17 mouse cellular contexts compared by ENCODE assay signal in the genomic region with DNA sequence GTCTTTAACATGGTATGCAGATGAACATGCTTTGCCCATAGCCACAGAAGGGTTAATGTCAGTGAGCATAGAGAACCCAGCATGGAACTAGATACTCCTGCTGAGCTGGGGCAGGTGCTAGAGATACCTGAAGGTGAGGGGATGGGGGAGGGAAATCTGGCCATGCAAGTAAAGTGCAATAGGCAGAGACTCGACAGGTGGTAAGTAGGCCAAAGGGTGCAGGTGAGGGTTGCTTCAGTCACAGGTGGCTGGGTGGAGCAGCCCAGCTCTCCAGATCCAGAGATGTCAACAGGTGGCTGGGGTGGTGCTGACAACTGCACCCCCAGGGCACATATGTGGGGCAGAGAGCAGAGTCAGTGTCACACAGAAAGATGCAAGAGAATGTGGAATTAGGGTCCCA.
"Had no signal": no experiment of that assay in that cellular context is flagged by ENCODE, and none has a peak within 500 bp of the region (broad histone marks: within the 10 kb centered on the region; RNA-seq: fewer than 3 reads in every experiment).

No protein-coding gene starts in this region.

- H3K27ac ChIP-seq: lung, embryonic 15.5 days; macrophage; midbrain, embryonic 13.5 days; midbrain, embryonic 15.5 days; neural tube, embryonic 12.5 days; stomach, embryonic 15.5 days had no signal

- H3K9me3 ChIP-seq: lung, embryonic 15.5 days; megakaryocyte, embryonic 14.5 days; midbrain, embryonic 13.5 days; midbrain, embryonic 15.5 days; neural tube, embryonic 12.5 days; stomach, embryonic 15.5 days had no signal

- H3K4me1 ChIP-seq: megakaryocyte, embryonic 14.5 days; neural tube, embryonic 12.5 days; stomach, embryonic 15.5 days had no signal

- H3K4me3 ChIP-seq: lung, embryonic 15.5 days; megakaryocyte, embryonic 14.5 days; midbrain, embryonic 13.5 days; midbrain, embryonic 15.5 days; neural tube, embryonic 12.5 days; stomach, embryonic 15.5 days had no signal

- DNase-seq: liver, postnatal 0 days; lung, adult 2 months; lung, postnatal 14 days; lung, postnatal 36 days; right cerebral cortex, postnatal 14 days; thymus, adult 18-20 months; thymus, postnatal 14 days; thymus, postnatal 36 days had no signal

- ATAC-seq: liver, postnatal 0 days; lung, postnatal 0 days; midbrain, embryonic 13.5 days; midbrain, embryonic 15.5 days had no signal

- H3K27me3 ChIP-seq: lung, embryonic 15.5 days; midbrain, embryonic 13.5 days; midbrain, embryonic 15.5 days; neural tube, embryonic 12.5 days; stomach, embryonic 15.5 days had no signal

- H3K9ac ChIP-seq: liver, postnatal 0 days; lung, embryonic 15.5 days; midbrain, embryonic 13.5 days; midbrain, embryonic 15.5 days; neural tube, embryonic 12.5 days; stomach, embryonic 15.5 days had no signal

- H3K4me2 ChIP-seq: lung, embryonic 15.5 days; midbrain, embryonic 11.5 days; midbrain, embryonic 13.5 days; midbrain, embryonic 15.5 days; neural tube, embryonic 12.5 days; stomach, embryonic 15.5 days had no signal

- H3K36me3 ChIP-seq: lung, embryonic 15.5 days; midbrain, embryonic 13.5 days; midbrain, embryonic 15.5 days; neural tube, embryonic 12.5 days; stomach, embryonic 15.5 days had no signal
